Mouse (Mus musculus) bone marrow macrophage, adult 2 months (primary cell): ENCODE measurements at regions not wholly inside any gene's neighbourhood (a gene's known extent, or its start where the extent isn't known, plus 50 kb on each side); places are given as distances from the start of the nearest gene placed in this dataset.

Experiments used
- H3K27ac ChIP-seq: 2 replicates; pipeline ENCODE4 v1.5.1; 2012; ENCODE audit warnings: low read depth, low read length; ENCODE audit not compliant: insufficient read depth
- H3K4me1 ChIP-seq: 2 replicates; pipeline ENCODE4 v1.6.1; 2012; ENCODE audit warnings: low read length; ENCODE audit not compliant: control insufficient read depth, insufficient read depth
- H3K4me3 ChIP-seq: 2 replicates; pipeline ENCODE4 v1.5.1; 2012; ENCODE audit warnings: mild to moderate bottlenecking, low read length, moderate library complexity; ENCODE audit not compliant: insufficient read depth
- CTCF ChIP-seq: IDR thresholded peaks from 2 replicates; pipeline ENCODE4 v1.5.1; 2012; ENCODE audit warnings: low read depth, mild to moderate bottlenecking, low read length, moderate library complexity
- POLR2A ChIP-seq: IDR thresholded peaks from 2 replicates; pipeline ENCODE4 v1.6.1; 2012; ENCODE audit warnings: mild to moderate bottlenecking, low read depth, low read length, borderline replicate concordance

GRCm38 (mm10) chr7:117090911-117091550 is 289.7 kb upstream of the Xylt1 start:
- H3K27ac ChIP-seq, result 0 out of 2 replicates have a peak overlapping the region, but pooled peaks have one; percentile 13
- H3K4me3 ChIP-seq, result no peak overlapping the region
- H3K4me1 ChIP-seq, result peaks cover 31% of the 10 kb centered on the region
- no peak for TF ChIP-seq CTCF
- no peak for TF ChIP-seq POLR2A

GRCm38 (mm10) chr7:117092860-117093259 is 287.9 kb upstream of the Xylt1 start:
- TF ChIP-seq POLR2A (no peak), CTCF (no peak)
- Histone ChIP-seq H3K27ac (no peak overlapping the region), H3K4me1 (peaks cover 28% of the 10 kb centered on the region), H3K4me3 (no peak overlapping the region)

GRCm38 (mm10) chr7:117097618-117098017 is 283.2 kb upstream of the Xylt1 start:
- Histone ChIP-seq H3K4me1 (peaks cover 6% of the 10 kb centered on the region), H3K4me3 (no peak overlapping the region), H3K27ac (no peak overlapping the region)
- no peak for TF ChIP-seq POLR2A
- TF ChIP-seq CTCF, result no peak

- TF ChIP-seq CTCF (no peak), POLR2A (no peak)
- Histone ChIP-seq H3K27ac (no peak overlapping the region), H3K4me1 (no peaks in the 10 kb centered on the region), H3K4me3 (no peak overlapping the region)
These were observed 281.7 kb upstream of the Xylt1 start for GRCm38 (mm10) chr7:117099041-117099440.

- Histone ChIP-seq H3K4me3 (no peak overlapping the region), H3K27ac (no peak overlapping the region), H3K4me1 (no peaks in the 10 kb centered on the region)
- TF ChIP-seq POLR2A, result no peak
- TF ChIP-seq CTCF, result no peak
These were observed 277.7 kb upstream of the Xylt1 start for GRCm38 (mm10) chr7:117103035-117103434.

- H3K4me3 ChIP-seq, result no peak overlapping the region
- no peaks in the 10 kb centered on the region for H3K4me1 ChIP-seq
- TF ChIP-seq POLR2A (no peak), CTCF (no peak)
- no peak overlapping the region for H3K27ac ChIP-seq
These were observed 274.0 kb upstream of the Xylt1 start for GRCm38 (mm10) chr7:117106691-117107191.

- H3K4me3 ChIP-seq, result no peak overlapping the region
- no peak for TF ChIP-seq CTCF
- no peak for TF ChIP-seq POLR2A
- no peak overlapping the region for H3K27ac ChIP-seq
- no peaks in the 10 kb centered on the region for H3K4me1 ChIP-seq
These were observed 272.4 kb upstream of the Xylt1 start for GRCm38 (mm10) chr7:117108391-117108790.

- TF ChIP-seq CTCF (no peak), POLR2A (no peak)
- no peak overlapping the region for H3K4me3 ChIP-seq
- H3K27ac ChIP-seq, result no peak overlapping the region
- no peaks in the 10 kb centered on the region; the same call in 1 of the 2 replicates for H3K4me1 ChIP-seq
These were observed 253.1 kb upstream of the Xylt1 start for GRCm38 (mm10) chr7:117127728-117128127.

GRCm38 (mm10) chr7:117134869-117135268 is 245.9 kb upstream of the Xylt1 start:
- no peak for TF ChIP-seq POLR2A
- TF ChIP-seq CTCF, result no peak
- Histone ChIP-seq H3K4me1 (no peaks in the 10 kb centered on the region), H3K27ac (no peak overlapping the region), H3K4me3 (no peak overlapping the region)

- TF ChIP-seq CTCF (no peak), POLR2A (no peak)
These were observed 242.1 kb upstream of the Xylt1 start for GRCm38 (mm10) chr7:117138681-117139080.

More at GRCm38 (mm10) chr7:117138681-117139080, 242.1 kb upstream of the Xylt1 start:
- no peaks in the 10 kb centered on the region for H3K4me1 ChIP-seq
- no peak overlapping the region for H3K27ac ChIP-seq
- H3K4me3 ChIP-seq, result no peak overlapping the region
